Mouse (Mus musculus): Measurements from ENCODE around the gene Dok5. TPM values are rescaled to one million over a fixed set of nuclear protein-coding genes. Genes with fewer than 3 reads are reported as not detected.

Dok5 gene
- polyA plus RNA-seq, 1 experiment from 2014 or later, result 6.1 TPM

DNA sequence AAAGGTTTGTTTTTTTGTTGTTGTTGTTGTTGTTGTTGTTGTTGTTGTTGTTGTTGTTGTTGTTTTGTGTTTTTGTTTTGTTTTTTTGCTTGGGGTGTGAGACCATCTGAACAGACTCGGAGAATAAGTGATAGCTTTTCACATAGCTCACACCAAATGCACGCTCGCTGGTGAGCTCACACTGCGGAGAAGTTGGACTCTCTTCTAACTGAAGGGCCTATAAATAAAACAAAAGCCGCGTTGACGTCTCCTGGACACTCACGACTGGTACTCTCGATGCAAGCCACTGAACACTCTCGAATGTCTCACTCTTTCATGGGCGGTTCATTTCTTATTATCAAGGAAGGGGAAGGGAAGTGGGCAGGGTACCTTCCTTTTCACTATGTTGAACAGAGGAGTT lies 105.8 kb downstream of the Dok5 start:
- Histone ChIP-seq H3K27ac (replicated peaks) (0 out of 2 replicates have a peak overlapping the region, but pooled peaks have one; percentile 48), H3K27me3 (replicated peaks) (no peaks in the 10 kb centered on the region), H3K4me1 (peaks cover 25% of the 10 kb centered on the region), H3K4me2 (0 out of 2 replicates have a peak overlapping the region, but pooled peaks have one; percentile 1), H3K9ac (no peak overlapping the region), H3K36me3 (no peaks in the 10 kb centered on the region), H3K4me3 (no peak overlapping the region), H3K9me3 (no peaks in the 10 kb centered on the region)
- 46% methylated on average over 11 of the region's 11 CpGs for WGBS
- ATAC-seq (ENCODE audit: extremely low read depth, insufficient number of reproducible peaks, low FRiP score, low TSS enrichment), result no peak

GRCm38 (mm10) chr2:170837824-170838557 lies 106.4 kb downstream of the Dok5 start:
- 44% methylated on average over 12 of the region's 12 CpGs for WGBS
- Histone ChIP-seq H3K4me2 (no peak overlapping the region), H3K9me3 (no peaks in the 10 kb centered on the region), H3K4me3 (no peak overlapping the region), H3K27ac (replicated peaks) (peak overlapping the region; percentile 48), H3K4me1 (peaks cover 25% of the 10 kb centered on the region), H3K9ac (no peak overlapping the region), H3K36me3 (no peaks in the 10 kb centered on the region), H3K27me3 (replicated peaks) (no peaks in the 10 kb centered on the region)
- no peak for ATAC-seq (ENCODE audit: extremely low read depth, insufficient number of reproducible peaks, low FRiP score, low TSS enrichment)

- ATAC-seq (ENCODE audit: extremely low read depth, insufficient number of reproducible peaks, low FRiP score, low TSS enrichment), result no peak
- H3K27ac ChIP-seq (replicated peaks), result no peak overlapping the region
- H3K4me3 ChIP-seq, result no peak overlapping the region
- no peak overlapping the region for H3K9ac ChIP-seq
- WGBS, result 62% methylated on average over 13 of the region's 13 CpGs
- H3K9me3 ChIP-seq, result no peaks in the 10 kb centered on the region
- no peaks in the 10 kb centered on the region for H3K36me3 ChIP-seq
- no peaks in the 10 kb centered on the region for H3K27me3 ChIP-seq (replicated peaks)
- H3K4me1 ChIP-seq, result peaks cover 29% of the 10 kb centered on the region
- no peak overlapping the region for H3K4me2 ChIP-seq
Observed at GRCm38 (mm10) chr2:170841441-170841965, 109.9 kb downstream of the Dok5 start.

- no peaks in the 10 kb centered on the region for H3K27me3 ChIP-seq (replicated peaks)
- no peak for ATAC-seq (ENCODE audit: extremely low read depth, insufficient number of reproducible peaks, low FRiP score, low TSS enrichment)
- H3K9ac ChIP-seq, result no peak overlapping the region
- no peak overlapping the region for H3K4me2 ChIP-seq
- WGBS, result 84% methylated on average over 10 of the region's 10 CpGs
- 0 out of 2 replicates have a peak, but pooled peaks cover 4% of the 10 kb centered on the region for H3K9me3 ChIP-seq
- peaks cover 17% of the 10 kb centered on the region for H3K4me1 ChIP-seq
- H3K4me3 ChIP-seq, result no peak overlapping the region
- H3K27ac ChIP-seq (replicated peaks), result no peak overlapping the region
- peaks cover 3% of the 10 kb centered on the region; the same call in 1 of the 2 replicates for H3K36me3 ChIP-seq
Observed at GRCm38 (mm10) chr2:170845511-170845910, 113.9 kb downstream of the Dok5 start.

GRCm38 (mm10) chr2:170850058-170850457 lies 118.5 kb downstream of the Dok5 start:
- Histone ChIP-seq H3K36me3 (peaks cover 3% of the 10 kb centered on the region; the same call in 1 of the 2 replicates), H3K9me3 (0 out of 2 replicates have a peak, but pooled peaks cover 4% of the 10 kb centered on the region), H3K27me3 (replicated peaks) (no peaks in the 10 kb centered on the region), H3K27ac (replicated peaks) (no peak overlapping the region), H3K9ac (no peak overlapping the region), H3K4me1 (peaks cover 39% of the 10 kb centered on the region), H3K4me3 (no peak overlapping the region), H3K4me2 (no peak overlapping the region)
- ATAC-seq (ENCODE audit: extremely low read depth, insufficient number of reproducible peaks, low FRiP score, low TSS enrichment), result no peak
- WGBS, result 88% methylated on average over 4 of the region's 4 CpGs

DNA sequence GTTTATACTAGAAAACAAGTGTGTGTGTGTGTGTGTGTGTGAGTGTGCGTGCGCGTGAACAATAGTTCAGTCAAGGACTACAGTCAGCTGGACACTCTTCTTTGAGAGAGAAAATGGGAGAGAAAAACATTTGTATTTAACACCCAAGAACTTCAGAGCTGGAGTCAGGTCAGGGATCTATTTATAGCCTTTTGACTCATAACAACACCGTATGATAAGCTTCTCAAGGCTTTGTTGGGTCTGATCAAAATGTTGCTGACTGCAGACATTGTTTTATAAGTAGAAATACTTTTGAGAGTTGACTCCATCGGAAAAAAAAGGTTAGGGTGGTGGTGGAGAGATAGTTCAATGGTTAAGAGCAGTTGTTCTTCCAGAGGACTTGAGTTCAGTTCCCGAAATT lies 120.7 kb downstream of the Dok5 start:
- no peak for ATAC-seq (ENCODE audit: extremely low read depth, insufficient number of reproducible peaks, low FRiP score, low TSS enrichment)
- Histone ChIP-seq H3K4me2 (no peak overlapping the region), H3K27me3 (replicated peaks) (no peaks in the 10 kb centered on the region), H3K27ac (replicated peaks) (peak overlapping the region; percentile 77), H3K9me3 (0 out of 2 replicates have a peak, but pooled peaks cover 4% of the 10 kb centered on the region), H3K4me3 (no peak overlapping the region), H3K36me3 (peaks cover 3% of the 10 kb centered on the region; the same call in 1 of the 2 replicates), H3K4me1 (peaks cover 33% of the 10 kb centered on the region), H3K9ac (no peak overlapping the region)
- 56% methylated on average over 6 of the region's 6 CpGs for WGBS

GRCm38 (mm10) chr2:170855210-170855609 lies 123.6 kb downstream of the Dok5 start:
- Histone ChIP-seq H3K4me3 (no peak overlapping the region), H3K36me3 (no peaks in the 10 kb centered on the region), H3K27me3 (replicated peaks) (0 out of 2 replicates have a peak, but pooled peaks cover 5% of the 10 kb centered on the region), H3K9ac (no peak overlapping the region), H3K4me2 (no peak overlapping the region), H3K4me1 (peaks cover 24% of the 10 kb centered on the region), H3K9me3 (no peaks in the 10 kb centered on the region), H3K27ac (replicated peaks) (no peak overlapping the region)
- ATAC-seq (ENCODE audit: extremely low read depth, insufficient number of reproducible peaks, low FRiP score, low TSS enrichment), result no peak
- WGBS, result 69% methylated on average over 3 of the region's 3 CpGs

DNA sequence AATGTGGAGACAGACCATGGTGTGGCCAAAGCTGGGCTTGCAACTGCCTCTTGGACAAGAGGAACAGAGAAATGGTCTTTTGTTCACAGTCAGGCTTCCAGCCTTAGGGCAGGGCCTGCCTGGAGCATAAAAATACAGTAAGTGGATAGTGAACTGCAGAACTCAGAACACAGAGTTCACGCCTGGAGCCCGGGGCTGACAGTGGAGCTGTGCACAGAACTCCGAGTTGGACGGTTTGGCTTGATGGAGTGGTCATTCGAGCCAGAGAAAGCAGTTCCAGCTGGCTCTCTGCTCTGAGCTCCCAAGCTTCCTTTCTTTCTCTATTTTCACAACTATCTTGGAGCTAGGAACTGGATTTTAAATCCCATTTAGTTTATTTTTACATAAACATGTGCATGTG lies 124.5 kb downstream of the Dok5 start:
- ATAC-seq (ENCODE audit: extremely low read depth, insufficient number of reproducible peaks, low FRiP score, low TSS enrichment), result no peak

DNA sequence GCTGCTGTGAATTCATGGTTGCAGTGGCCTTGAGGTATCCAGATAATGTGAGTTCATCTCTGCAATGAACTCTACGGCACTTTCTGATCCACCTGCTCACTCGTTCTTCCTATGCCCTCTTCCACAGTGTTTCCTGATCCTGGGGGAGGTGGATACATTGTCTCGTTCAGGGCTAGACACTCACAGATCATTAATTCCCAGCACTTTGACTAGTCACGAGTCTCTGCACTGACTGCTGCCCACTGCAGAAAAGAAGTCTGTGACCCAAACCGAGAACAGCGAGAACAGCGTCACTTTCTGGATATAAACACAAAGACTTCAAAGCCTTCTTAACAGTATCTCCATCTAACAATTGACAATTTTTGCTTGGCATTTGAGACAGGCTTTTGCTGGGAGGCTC lies 125.9 kb downstream of the Dok5 start:
- H3K27me3 ChIP-seq (replicated peaks), result 0 out of 2 replicates have a peak, but pooled peaks cover 5% of the 10 kb centered on the region
- no peak overlapping the region for H3K9ac ChIP-seq
- ATAC-seq (ENCODE audit: extremely low read depth, insufficient number of reproducible peaks, low FRiP score, low TSS enrichment), result no peak
- H3K9me3 ChIP-seq, result no peaks in the 10 kb centered on the region
- H3K36me3 ChIP-seq, result no peaks in the 10 kb centered on the region
- H3K4me3 ChIP-seq, result no peak overlapping the region
- no peak overlapping the region for H3K27ac ChIP-seq (replicated peaks)
- 65% methylated on average over 7 of the region's 7 CpGs for WGBS
- peaks cover 9% of the 10 kb centered on the region for H3K4me1 ChIP-seq
- no peak overlapping the region for H3K4me2 ChIP-seq

More for the DNA sequence above, 124.5 kb downstream of the Dok5 start:
- Histone ChIP-seq H3K27me3 (replicated peaks) (0 out of 2 replicates have a peak, but pooled peaks cover 5% of the 10 kb centered on the region), H3K9me3 (no peaks in the 10 kb centered on the region), H3K4me2 (no peak overlapping the region), H3K9ac (no peak overlapping the region), H3K27ac (replicated peaks) (peak overlapping the region; percentile 24; the same call in 1 of the 2 replicates), H3K36me3 (no peaks in the 10 kb centered on the region), H3K4me1 (peaks cover 22% of the 10 kb centered on the region), H3K4me3 (no peak overlapping the region)
- WGBS, result 62% methylated on average over 5 of the region's 5 CpGs

GRCm38 (mm10) chr2:170858640-170859039 lies 127.0 kb downstream of the Dok5 start:
- Histone ChIP-seq H3K9me3 (no peaks in the 10 kb centered on the region), H3K36me3 (no peaks in the 10 kb centered on the region), H3K4me1 (peaks cover 10% of the 10 kb centered on the region; the same call in 1 of the 2 replicates), H3K4me3 (no peak overlapping the region), H3K9ac (no peak overlapping the region), H3K27me3 (replicated peaks) (0 out of 2 replicates have a peak, but pooled peaks cover 5% of the 10 kb centered on the region), H3K4me2 (no peak overlapping the region), H3K27ac (replicated peaks) (no peak overlapping the region)
- 35% methylated on average over 3 of the region's 3 CpGs for WGBS
- no peak for ATAC-seq (ENCODE audit: extremely low read depth, insufficient number of reproducible peaks, low FRiP score, low TSS enrichment)

GRCm38 (mm10) chr2:170860576-170860975 lies 129.0 kb downstream of the Dok5 start:
- Histone ChIP-seq H3K4me1 (peaks cover 10% of the 10 kb centered on the region; the same call in 1 of the 2 replicates), H3K9ac (no peak overlapping the region), H3K27me3 (replicated peaks) (0 out of 2 replicates have a peak, but pooled peaks cover 5% of the 10 kb centered on the region), H3K4me3 (no peak overlapping the region), H3K9me3 (no peaks in the 10 kb centered on the region), H3K36me3 (no peaks in the 10 kb centered on the region), H3K4me2 (no peak overlapping the region), H3K27ac (replicated peaks) (no peak overlapping the region)
- no peak for ATAC-seq (ENCODE audit: extremely low read depth, insufficient number of reproducible peaks, low FRiP score, low TSS enrichment)
- 60% methylated on average over 4 of the region's 4 CpGs for WGBS

All from heart, embryonic 13.5 days (tissue).